Mouse (Mus musculus) E14TG2a.4 (cell line): Measurements from ENCODE around the gene Dntt.

Experiments used
- CTCF ChIP-seq: conservative IDR thresholded peaks from 2 replicates; pipeline ENCODE4 v1.5.1; 2014; ENCODE audit warnings: low read length
- POU5F1 ChIP-seq: IDR thresholded peaks from 2 replicates; pipeline ENCODE4 v1.6.1; 2014; ENCODE audit warnings: low read length, borderline replicate concordance

DNA sequence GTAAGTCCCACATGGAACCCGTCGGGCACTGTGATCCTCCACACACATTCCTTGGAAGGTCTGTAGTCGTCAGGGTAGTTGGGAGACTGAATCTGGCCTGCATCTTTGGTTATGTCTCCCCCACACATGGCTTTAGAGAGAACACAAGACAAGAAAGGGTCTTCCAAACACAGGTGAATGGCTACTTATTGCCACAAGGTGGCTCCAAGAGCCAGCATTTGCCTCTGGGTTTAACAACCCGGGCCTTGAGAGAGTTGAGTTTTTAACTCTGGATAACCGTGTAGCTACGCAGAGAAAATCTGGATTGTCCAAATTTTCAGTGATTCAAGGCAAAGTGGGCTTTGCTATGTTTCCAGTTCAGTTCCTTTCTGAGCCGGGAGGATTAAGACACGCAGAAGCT lies 75.8 kb downstream of the Dntt start:
- TF ChIP-seq CTCF: peak; percentile 40
- TF ChIP-seq POU5F1: no peak
